Mouse (Mus musculus): ENCODE results near the gene Olfr575.

Gene Olfr575

GRCm38 (mm10) chr7:102915261-102915660 lies 43.3 kb downstream of the Olfr575 start:
- H3K36me3 ChIP-seq (ENCODE audit: control insufficient read depth, insufficient read depth, low read length, poor library complexity, severe bottlenecking), result no peaks in the 10 kb centered on the region
- DNase-seq (ENCODE audit: low read depth, low spot score), result no peak
- H3K27me3 ChIP-seq (ENCODE audit: control insufficient read depth, insufficient read depth, low read length, poor library complexity, severe bottlenecking), result no peaks in the 10 kb centered on the region
